Mouse (Mus musculus): ENCODE results near the gene Mbd3. TPM values are rescaled to one million over a fixed set of nuclear protein-coding genes. Genes with fewer than 3 reads are reported as not detected.

The Mbd3 gene
- polyA plus RNA-seq, 1 experiment from 2014 or later: 163 TPM

DNA sequence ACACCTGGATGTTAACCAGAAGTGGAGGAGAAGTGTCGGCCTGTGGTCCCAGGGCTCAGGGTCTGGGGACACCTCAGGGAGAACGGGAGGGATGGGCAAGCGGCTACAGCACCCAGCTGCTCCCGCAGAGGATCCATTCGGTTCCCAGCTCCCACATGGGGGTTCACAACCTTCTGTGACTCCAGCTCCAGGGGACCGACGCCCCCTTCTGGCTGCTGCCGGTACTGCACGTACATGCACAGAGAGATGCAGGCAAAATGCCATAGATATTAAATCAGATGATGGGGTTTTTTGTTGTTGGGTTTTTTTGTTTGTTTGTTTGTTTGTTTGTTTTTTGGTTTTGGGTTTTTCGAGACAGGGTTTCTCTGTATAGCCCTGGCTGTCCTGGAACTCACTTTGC lies 21.6 kb downstream of the Mbd3 start:
- Histone ChIP-seq H3K36me3 (ENCODE audit: insufficient read depth, low read length) (peaks cover 16% of the 10 kb centered on the region), H3K27ac (no peak overlapping the region), H3K9ac (ENCODE audit: low read depth, low read length) (no peak overlapping the region), H3K27me3 (ENCODE audit: insufficient read depth, low read length) (no peaks in the 10 kb centered on the region), H3K4me3 (replicated peaks; ENCODE audit: low read depth, low read length) (no peak overlapping the region), H3K4me2 (ENCODE audit: low read length) (no peak overlapping the region), H3K4me1 (replicated peaks; ENCODE audit: insufficient read depth, low read length) (no peaks in the 10 kb centered on the region), H3K9me3 (replicated peaks; ENCODE audit: low read length) (no peaks in the 10 kb centered on the region)
- WGBS: 52% methylated on average over 10 of the region's 10 CpGs
- DNase-seq (ENCODE audit: low spot score): no peak
- no peak for ATAC-seq (replicated peaks; ENCODE audit: low FRiP score, low read depth)
- TF ChIP-seq CTCF (IDR thresholded peaks at IDR 0.05; ENCODE audit: low read depth): peak; percentile 66

DNA sequence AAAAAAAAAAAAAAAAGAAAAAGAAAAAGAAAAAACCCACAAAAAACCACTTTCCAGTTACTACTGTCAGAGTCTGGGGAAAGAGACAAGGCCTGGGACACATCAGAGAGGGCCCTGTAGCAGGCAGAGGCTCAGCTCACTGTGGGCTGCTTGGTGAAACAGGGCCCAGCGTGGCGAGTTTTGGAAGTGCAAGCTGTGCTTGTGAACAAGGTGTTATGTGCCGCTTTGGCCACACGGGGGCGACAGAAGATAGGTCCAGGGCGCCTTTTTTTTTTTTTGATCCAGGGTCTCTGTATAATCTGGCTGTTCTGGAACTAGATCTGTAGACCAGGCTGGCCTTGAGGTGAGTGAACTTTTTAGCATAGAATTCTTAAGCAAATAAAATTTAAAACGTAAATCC lies 23.2 kb downstream of the Mbd3 start:
- Histone ChIP-seq H3K27me3 (ENCODE audit: insufficient read depth, low read length) (no peaks in the 10 kb centered on the region), H3K9ac (ENCODE audit: low read depth, low read length) (no peak overlapping the region), H3K27ac (no peak overlapping the region), H3K4me2 (ENCODE audit: low read length) (no peak overlapping the region), H3K36me3 (ENCODE audit: insufficient read depth, low read length) (peaks cover 4% of the 10 kb centered on the region), H3K4me1 (replicated peaks; ENCODE audit: insufficient read depth, low read length) (no peaks in the 10 kb centered on the region), H3K4me3 (replicated peaks; ENCODE audit: low read depth, low read length) (no peak overlapping the region), H3K9me3 (replicated peaks; ENCODE audit: low read length) (no peaks in the 10 kb centered on the region)
- ATAC-seq (replicated peaks; ENCODE audit: low FRiP score, low read depth) (0 out of 2 replicates have a peak, but pooled peaks have one; percentile 16), DNase-seq (ENCODE audit: low spot score) (peak; percentile 96)
- peak; percentile 97 for TF ChIP-seq CTCF (IDR thresholded peaks at IDR 0.05; ENCODE audit: low read depth)
- WGBS: 2% methylated on average over 7 of the region's 7 CpGs

DNA sequence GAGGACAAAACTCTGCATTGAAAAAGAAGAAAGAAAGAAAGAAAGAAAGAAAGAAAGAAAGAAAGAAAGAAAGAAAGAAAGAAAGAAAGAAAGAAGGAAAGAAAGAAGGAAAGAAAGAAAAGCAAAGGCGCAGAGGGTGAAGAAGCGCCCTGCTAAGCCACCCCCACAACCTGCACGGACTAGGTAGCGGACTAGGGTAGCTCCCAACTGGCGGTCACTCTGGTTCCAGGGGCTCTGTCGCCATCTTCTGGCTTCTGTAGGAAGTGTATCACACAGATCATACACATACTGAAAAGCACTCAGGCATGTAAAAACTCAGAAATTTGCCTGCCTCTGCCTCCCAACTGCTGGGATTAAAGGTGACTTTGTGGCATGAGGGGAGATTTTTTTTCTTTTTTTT lies 25.3 kb downstream of the Mbd3 start:
- peak; percentile 72 for DNase-seq (ENCODE audit: low spot score)
- H3K4me1 ChIP-seq (replicated peaks; ENCODE audit: insufficient read depth, low read length): no peaks in the 10 kb centered on the region
- no peak overlapping the region for H3K27ac ChIP-seq
- peak; percentile 44; the same call in 1 of the 2 replicates for ATAC-seq (replicated peaks; ENCODE audit: low FRiP score, low read depth)
- H3K9me3 ChIP-seq (replicated peaks; ENCODE audit: low read length): no peaks in the 10 kb centered on the region
- no peaks in the 10 kb centered on the region for H3K36me3 ChIP-seq (ENCODE audit: insufficient read depth, low read length)
- no peak overlapping the region for H3K4me2 ChIP-seq (ENCODE audit: low read length)
- peak; percentile 70 for TF ChIP-seq CTCF (IDR thresholded peaks at IDR 0.05; ENCODE audit: low read depth)
- WGBS: 28% methylated on average over 6 of the region's 6 CpGs
- no peak overlapping the region for H3K4me3 ChIP-seq (replicated peaks; ENCODE audit: low read depth, low read length)
- no peak overlapping the region for H3K9ac ChIP-seq (ENCODE audit: low read depth, low read length)
- no peaks in the 10 kb centered on the region for H3K27me3 ChIP-seq (ENCODE audit: insufficient read depth, low read length)

DNA sequence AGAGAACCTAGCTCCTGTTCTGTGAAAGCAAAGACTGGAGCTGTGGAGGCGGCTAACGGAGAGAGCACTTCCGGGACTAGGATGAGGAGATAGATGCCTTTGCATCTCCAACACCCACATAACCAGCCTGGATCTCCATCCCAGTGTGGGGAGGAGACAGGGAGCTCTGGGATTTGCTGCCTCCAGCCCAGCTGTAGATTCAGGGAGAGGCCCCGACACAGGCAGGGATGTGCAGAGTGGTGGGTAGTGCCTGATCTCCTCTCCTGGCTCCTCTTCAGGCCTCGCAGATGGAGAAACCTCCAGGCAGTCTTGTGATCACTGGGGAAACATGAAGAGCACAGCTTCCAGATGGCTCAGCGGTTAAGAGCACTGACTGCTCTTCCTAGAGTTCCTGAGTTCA lies 26.6 kb downstream of the Mbd3 start:
- Histone ChIP-seq H3K9me3 (replicated peaks; ENCODE audit: low read length) (no peaks in the 10 kb centered on the region), H3K4me1 (replicated peaks; ENCODE audit: insufficient read depth, low read length) (no peaks in the 10 kb centered on the region), H3K9ac (ENCODE audit: low read depth, low read length) (no peak overlapping the region), H3K27me3 (ENCODE audit: insufficient read depth, low read length) (no peaks in the 10 kb centered on the region), H3K36me3 (ENCODE audit: insufficient read depth, low read length) (no peaks in the 10 kb centered on the region), H3K27ac (no peak overlapping the region), H3K4me2 (ENCODE audit: low read length) (no peak overlapping the region), H3K4me3 (replicated peaks; ENCODE audit: low read depth, low read length) (no peak overlapping the region)
- no peak for TF ChIP-seq CTCF (IDR thresholded peaks at IDR 0.05; ENCODE audit: low read depth)
- 84% methylated on average over 6 of the region's 6 CpGs for WGBS
- ATAC-seq (replicated peaks; ENCODE audit: low FRiP score, low read depth) (no peak), DNase-seq (ENCODE audit: low spot score) (no peak)

DNA sequence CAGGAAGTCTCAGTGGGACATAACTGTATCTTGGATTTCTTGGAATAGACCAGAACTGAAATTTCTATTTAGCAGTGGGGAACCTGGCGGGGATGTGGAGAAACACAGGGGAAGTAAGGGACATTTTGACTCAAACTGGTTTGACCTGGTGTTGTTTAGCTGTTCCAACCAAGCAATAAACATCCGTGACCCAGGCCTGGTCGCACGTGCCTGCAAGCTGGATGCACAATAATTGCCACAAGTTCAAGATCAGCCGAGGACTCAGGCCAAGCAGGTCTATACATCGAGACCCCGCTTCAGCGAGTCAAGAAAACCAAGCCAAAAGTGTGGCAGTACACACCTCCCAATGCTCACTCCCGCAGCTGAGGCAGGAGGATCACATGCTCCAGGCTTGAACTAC lies 27.4 kb downstream of the Mbd3 start:
- Histone ChIP-seq H3K9ac (ENCODE audit: low read depth, low read length) (no peak overlapping the region), H3K9me3 (replicated peaks; ENCODE audit: low read length) (no peaks in the 10 kb centered on the region), H3K27ac (0 out of 2 replicates have a peak overlapping the region, but pooled peaks have one; percentile 8), H3K36me3 (ENCODE audit: insufficient read depth, low read length) (no peaks in the 10 kb centered on the region), H3K4me2 (ENCODE audit: low read length) (peak overlapping the region; percentile 34), H3K4me1 (replicated peaks; ENCODE audit: insufficient read depth, low read length) (no peaks in the 10 kb centered on the region), H3K27me3 (ENCODE audit: insufficient read depth, low read length) (no peaks in the 10 kb centered on the region), H3K4me3 (replicated peaks; ENCODE audit: low read depth, low read length) (no peak overlapping the region)
- no peak for ATAC-seq (replicated peaks; ENCODE audit: low FRiP score, low read depth)
- no peak for TF ChIP-seq CTCF (IDR thresholded peaks at IDR 0.05; ENCODE audit: low read depth)
- WGBS: 43% methylated on average over 9 of the region's 9 CpGs
- DNase-seq (ENCODE audit: low spot score): no peak

DNA sequence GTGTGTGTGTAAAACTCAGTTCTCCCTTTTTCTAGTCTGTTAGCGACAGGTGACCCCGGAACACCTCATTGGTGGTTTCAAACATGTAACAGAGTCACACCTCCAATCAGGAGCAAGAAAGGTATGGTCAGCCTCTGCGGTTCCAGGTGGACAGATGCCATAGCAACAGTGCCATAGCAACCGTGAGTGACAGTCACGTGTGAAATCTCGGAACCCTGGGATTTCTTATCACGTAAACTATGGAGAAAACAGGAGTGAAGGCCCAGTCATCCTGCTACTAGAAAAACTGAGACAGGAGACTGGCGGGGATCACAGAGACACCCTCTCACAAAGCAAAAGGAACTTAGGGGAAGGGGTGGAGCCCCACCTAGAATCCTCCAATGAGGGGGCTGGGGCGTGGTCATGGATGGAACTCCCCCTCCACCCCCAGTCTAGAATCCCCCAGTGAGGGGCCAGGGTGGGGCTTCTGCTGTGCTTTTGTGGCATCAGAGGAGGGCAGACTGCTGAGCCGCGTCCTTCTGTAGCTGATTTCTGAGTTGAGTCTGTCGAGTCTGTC lies 27.9 kb downstream of the Mbd3 start:
- Histone ChIP-seq H3K4me3 (replicated peaks; ENCODE audit: low read depth, low read length) (peak overlapping the region; percentile 14; the same call in 1 of the 2 replicates), H3K9me3 (replicated peaks; ENCODE audit: low read length) (no peaks in the 10 kb centered on the region), H3K4me2 (ENCODE audit: low read length) (peak overlapping the region; percentile 34), H3K27ac (0 out of 2 replicates have a peak overlapping the region, but pooled peaks have one; percentile 8), H3K9ac (ENCODE audit: low read depth, low read length) (0 out of 2 replicates have a peak overlapping the region, but pooled peaks have one; percentile 24), H3K4me1 (replicated peaks; ENCODE audit: insufficient read depth, low read length) (no peaks in the 10 kb centered on the region), H3K36me3 (ENCODE audit: insufficient read depth, low read length) (no peaks in the 10 kb centered on the region), H3K27me3 (ENCODE audit: insufficient read depth, low read length) (no peaks in the 10 kb centered on the region)
- TF ChIP-seq CTCF (IDR thresholded peaks at IDR 0.05; ENCODE audit: low read depth): no peak
- ATAC-seq (replicated peaks; ENCODE audit: low FRiP score, low read depth) (peak; percentile 74; the same call in 1 of the 2 replicates), DNase-seq (ENCODE audit: low spot score) (peak; percentile 78)
- 4% methylated on average over 12 of the region's 12 CpGs for WGBS
